Mouse (Mus musculus): ENCODE measurements around the gene Zfp446. TPM values are rescaled to one million over a fixed set of nuclear protein-coding genes. Genes with fewer than 3 reads are reported as not detected.

The Zfp446 gene
- polyA plus RNA-seq, 1 experiment from 2014 or later = 6.7 TPM

- H3K36me3 ChIP-seq = peaks cover 59% of the 10 kb centered on the region
- 0 out of 2 replicates have a peak overlapping the region, but pooled peaks have one; percentile 22 for H3K27ac ChIP-seq
- 87% methylated on average over 7 of the region's 7 CpGs for WGBS
- no peak overlapping the region for H3K4me3 ChIP-seq (replicated peaks)
- H3K4me2 ChIP-seq (replicated peaks) = no peak overlapping the region
- peak overlapping the region; percentile 81; the same call in 1 of the 2 replicates for H3K9ac ChIP-seq
- no peaks in the 10 kb centered on the region for H3K27me3 ChIP-seq (replicated peaks)
- no peak for ATAC-seq
- H3K9me3 ChIP-seq = no peaks in the 10 kb centered on the region
- H3K4me1 ChIP-seq (replicated peaks) = peaks cover 27% of the 10 kb centered on the region
These were observed 54.9 kb downstream of the Zfp446 start for GRCm38 (mm10) chr7:13032541-13032940.

GRCm38 (mm10) chr7:13033451-13034147, 56.0 kb downstream of the Zfp446 start:
- ATAC-seq = no peak
- peak overlapping the region; percentile 81 for H3K9ac ChIP-seq
- H3K4me2 ChIP-seq (replicated peaks) = peak overlapping the region; percentile 84
- no peaks in the 10 kb centered on the region for H3K9me3 ChIP-seq
- peaks cover 27% of the 10 kb centered on the region for H3K4me1 ChIP-seq (replicated peaks)
- peaks cover 48% of the 10 kb centered on the region for H3K36me3 ChIP-seq
- no peaks in the 10 kb centered on the region for H3K27me3 ChIP-seq (replicated peaks)
- H3K4me3 ChIP-seq (replicated peaks) = peak overlapping the region; percentile 64
- peak overlapping the region; percentile 93 for H3K27ac ChIP-seq
- 43% methylated on average over 13 of the region's 13 CpGs for WGBS

GRCm38 (mm10) chr7:13034148-13034977, 56.7 kb downstream of the Zfp446 start, which contains the start of gene Chmp2a:
Gene Chmp2a, minus strand, starts transcription at chr7:13034807.
- Histone ChIP-seq H3K4me2 (replicated peaks) (peak within 1 kb of the TSS; percentile 84), H3K27ac (peak within 1 kb of the TSS; percentile 93), H3K36me3 (peaks cover 41% of the 10 kb centered on the region), H3K9ac (peak within 1 kb of the TSS; percentile 81), H3K9me3 (no peaks in the 10 kb centered on the region), H3K27me3 (replicated peaks) (no peaks in the 10 kb centered on the region), H3K4me1 (replicated peaks) (peaks cover 31% of the 10 kb centered on the region), H3K4me3 (replicated peaks) (peak within 1 kb of the TSS; percentile 64)
- WGBS = under 1% methylated on average over 45 of the region's 45 CpGs
- peak; percentile 80 for ATAC-seq

Other genes starting within 250 kb of the Zfp446 start
- gene Vmn2r56, start 242.8 kb upstream of the Zfp446 start, polyA plus RNA-seq (2015; fragmentation: Nextera tagmentation; extraction: Ambion mirVana) = not detected in 2 replicates
- 4.3 and 4.6 TPM in 2 replicates for gene Zscan18, start 174.2 kb upstream of the Zfp446 start, polyA plus RNA-seq (2015; fragmentation: Nextera tagmentation; extraction: Ambion mirVana)
- 10.6 and 10.8 TPM in 2 replicates for gene Zfp329, start 159.0 kb upstream of the Zfp446 start, polyA plus RNA-seq (2015; fragmentation: Nextera tagmentation; extraction: Ambion mirVana)
- gene Zfp110, start 143.1 kb upstream of the Zfp446 start, polyA plus RNA-seq (2015; fragmentation: Nextera tagmentation; extraction: Ambion mirVana) = 27.5 and 27.9 TPM in 2 replicates
- 3.1 and 3.3 TPM in 2 replicates for gene Zfp128, start 96.7 kb upstream of the Zfp446 start, polyA plus RNA-seq (2015; fragmentation: Nextera tagmentation; extraction: Ambion mirVana)
- gene Zscan22, start 80.0 kb upstream of the Zfp446 start, polyA plus RNA-seq (2015; fragmentation: Nextera tagmentation; extraction: Ambion mirVana) = 12.2 and 12.7 TPM in 2 replicates
- 1,008 and 1,147 TPM in 2 replicates for gene Rps5, start 55.6 kb upstream of the Zfp446 start, polyA plus RNA-seq (2015; fragmentation: Nextera tagmentation; extraction: Ambion mirVana)
- gene Rnf225, start 50.4 kb upstream of the Zfp446 start, polyA plus RNA-seq (2015; fragmentation: Nextera tagmentation; extraction: Ambion mirVana) = 0.33 and 0.47 TPM in 2 replicates
- gene Zfp324, start 12.0 kb upstream of the Zfp446 start, polyA plus RNA-seq (2015; fragmentation: Nextera tagmentation; extraction: Ambion mirVana) = 8.3 and 8.6 TPM in 2 replicates
- 0.41 and 0.53 TPM in 2 replicates for gene Slc27a5, start 20.3 kb downstream of the Zfp446 start, polyA plus RNA-seq (2015; fragmentation: Nextera tagmentation; extraction: Ambion mirVana)
- 218 and 244 TPM in 2 replicates for gene Trim28, start 21.3 kb downstream of the Zfp446 start, polyA plus RNA-seq (2015; fragmentation: Nextera tagmentation; extraction: Ambion mirVana)
- 20.7 and 21.2 TPM in 2 replicates for gene Zbtb45, start 32.2 kb downstream of the Zfp446 start, polyA plus RNA-seq (2015; fragmentation: Nextera tagmentation; extraction: Ambion mirVana)
- 162 and 177 TPM in 2 replicates for gene Chmp2a, start 57.0 kb downstream of the Zfp446 start, polyA plus RNA-seq (2015; fragmentation: Nextera tagmentation; extraction: Ambion mirVana)
- 109 and 118 TPM in 2 replicates for gene Ube2m, start 60.4 kb downstream of the Zfp446 start, polyA plus RNA-seq (2015; fragmentation: Nextera tagmentation; extraction: Ambion mirVana)
- 2.1 and 2.5 TPM in 2 replicates for gene Mzf1, start 76.9 kb downstream of the Zfp446 start, polyA plus RNA-seq (2015; fragmentation: Nextera tagmentation; extraction: Ambion mirVana)
- gene Vmn1r85, start 117.3 kb downstream of the Zfp446 start, polyA plus RNA-seq (2015; fragmentation: Nextera tagmentation; extraction: Ambion mirVana) = not detected in 2 replicates
- gene Vmn1r86, start 142.1 kb downstream of the Zfp446 start, polyA plus RNA-seq (2015; fragmentation: Nextera tagmentation; extraction: Ambion mirVana) = not detected in 2 replicates
- gene Vmn1r87, start 162.3 kb downstream of the Zfp446 start, polyA plus RNA-seq (2015; fragmentation: Nextera tagmentation; extraction: Ambion mirVana) = not detected in 2 replicates
- not detected in 2 replicates for gene Vmn1r88, start 181.7 kb downstream of the Zfp446 start, polyA plus RNA-seq (2015; fragmentation: Nextera tagmentation; extraction: Ambion mirVana)
- not detected in 2 replicates for gene Vmn1r89, start 235.2 kb downstream of the Zfp446 start, polyA plus RNA-seq (2015; fragmentation: Nextera tagmentation; extraction: Ambion mirVana)

All from intestine, embryonic 15.5 days (tissue).